Mouse (Mus musculus): ENCODE data around the gene Calm4. TPM values are rescaled to one million over a fixed set of nuclear protein-coding genes. Genes with fewer than 3 reads are reported as not detected.
A peak's percentile ranks its signal among the peaks of the same experiment; 100 is the strongest.

Gene Calm4
- polyA plus RNA-seq, 1 experiment: 0.05 TPM

- Histone ChIP-seq H3K79me2 (ENCODE audit: control insufficient read depth, insufficient read depth) (no peaks in the 10 kb centered on the region), H3K4me2 (ENCODE audit: low read depth) (no peak overlapping the region), H3K4me3 (no peak overlapping the region), H3ac (ENCODE audit: control insufficient read depth, insufficient read length) (no peak overlapping the region), H3K36me3 (ENCODE audit: control insufficient read depth, insufficient read depth) (no peaks in the 10 kb centered on the region), H3K27me3 (ENCODE audit: control insufficient read depth, insufficient read depth, insufficient read length) (no peaks in the 10 kb centered on the region)
- TF ChIP-seq MYOG (IDR thresholded peaks at IDR 0.05; ENCODE audit: control insufficient read depth in 1 of 3, insufficient read depth in 1 of 3, insufficient read length in 2 of 3, low read depth in 2 of 3) (no peak), TCF12 (IDR thresholded peaks at IDR 0.05; ENCODE audit: insufficient read depth, poor library complexity, severe bottlenecking) (no peak), POLR2AphosphoS2 (IDR thresholded peaks at IDR 0.05; ENCODE audit: insufficient read length, low read depth) (no peak), MAX (IDR thresholded peaks at IDR 0.05; ENCODE audit: low read depth) (no peak), CEBPB (IDR thresholded peaks at IDR 0.05; ENCODE audit: insufficient read depth, poor library complexity, severe bottlenecking) (no peak), TCF3 (IDR thresholded peaks at IDR 0.05; ENCODE audit: insufficient read length, low read depth) (no peak), MYOD1 (IDR thresholded peaks at IDR 0.05; ENCODE audit: control insufficient read depth in 1 of 3, insufficient read length in 2 of 3, low read depth in 2 of 3) (no peak), POLR2A (IDR thresholded peaks at IDR 0.05; ENCODE audit: insufficient read length, low read depth) (no peak), USF1 (IDR thresholded peaks at IDR 0.05; ENCODE audit: low read depth) (no peak), REST (IDR thresholded peaks at IDR 0.05; ENCODE audit: insufficient read depth, insufficient read length) (no peak), E2F4 (IDR thresholded peaks at IDR 0.05; ENCODE audit: insufficient read depth) (no peak), SRF (IDR thresholded peaks at IDR 0.05; ENCODE audit: control insufficient read depth, insufficient read length, low read depth) (no peak)
Measured at GRCm38 (mm10) chr13:3818740-3819076, 18.8 kb upstream of the Calm4 start.

GRCm38 (mm10) chr13:3822105-3822504, 15.5 kb upstream of the Calm4 start:
- no peak overlapping the region for H3K4me3 ChIP-seq
- H3ac ChIP-seq (ENCODE audit: control insufficient read depth, insufficient read length): no peak overlapping the region
- no peaks in the 10 kb centered on the region for H3K79me2 ChIP-seq (ENCODE audit: control insufficient read depth, insufficient read depth)
- no peaks in the 10 kb centered on the region for H3K27me3 ChIP-seq (ENCODE audit: control insufficient read depth, insufficient read depth, insufficient read length)
- no peaks in the 10 kb centered on the region for H3K36me3 ChIP-seq (ENCODE audit: control insufficient read depth, insufficient read depth)
- TF ChIP-seq POLR2AphosphoS2 (IDR thresholded peaks at IDR 0.05; ENCODE audit: insufficient read length, low read depth): no peak
- TF ChIP-seq MYOG (IDR thresholded peaks at IDR 0.05; ENCODE audit: control insufficient read depth in 1 of 3, insufficient read depth in 1 of 3, insufficient read length in 2 of 3, low read depth in 2 of 3): no peak
- H3K4me2 ChIP-seq (ENCODE audit: low read depth): peak overlapping the region; percentile 45

- Histone ChIP-seq H3ac (ENCODE audit: control insufficient read depth, insufficient read length) (no peak overlapping the region), H3K27me3 (ENCODE audit: control insufficient read depth, insufficient read depth, insufficient read length) (no peaks in the 10 kb centered on the region), H3K36me3 (ENCODE audit: control insufficient read depth, insufficient read depth) (no peaks in the 10 kb centered on the region), H3K4me3 (no peak overlapping the region), H3K79me2 (ENCODE audit: control insufficient read depth, insufficient read depth) (no peaks in the 10 kb centered on the region), H3K4me2 (ENCODE audit: low read depth) (no peak overlapping the region)
- no peak for TF ChIP-seq TCF3 (IDR thresholded peaks at IDR 0.05; ENCODE audit: insufficient read length, low read depth)
- no peak for TF ChIP-seq USF1 (IDR thresholded peaks at IDR 0.05; ENCODE audit: low read depth)
- TF ChIP-seq CEBPB (IDR thresholded peaks at IDR 0.05; ENCODE audit: insufficient read depth, poor library complexity, severe bottlenecking): no peak
- no peak for TF ChIP-seq E2F4 (IDR thresholded peaks at IDR 0.05; ENCODE audit: insufficient read depth)
- TF ChIP-seq REST (IDR thresholded peaks at IDR 0.05; ENCODE audit: insufficient read depth, insufficient read length): no peak
- TF ChIP-seq POLR2AphosphoS2 (IDR thresholded peaks at IDR 0.05; ENCODE audit: insufficient read length, low read depth): no peak
- TF ChIP-seq POLR2A (IDR thresholded peaks at IDR 0.05; ENCODE audit: insufficient read length, low read depth): no peak
- no peak for TF ChIP-seq TCF12 (IDR thresholded peaks at IDR 0.05; ENCODE audit: insufficient read depth, poor library complexity, severe bottlenecking)
- no peak for TF ChIP-seq SRF (IDR thresholded peaks at IDR 0.05; ENCODE audit: control insufficient read depth, insufficient read length, low read depth)
- no peak for TF ChIP-seq MYOD1 (IDR thresholded peaks at IDR 0.05; ENCODE audit: control insufficient read depth in 1 of 3, insufficient read length in 2 of 3, low read depth in 2 of 3)
- no peak for TF ChIP-seq MYOG (IDR thresholded peaks at IDR 0.05; ENCODE audit: control insufficient read depth in 1 of 3, insufficient read depth in 1 of 3, insufficient read length in 2 of 3, low read depth in 2 of 3)
- no peak for TF ChIP-seq MAX (IDR thresholded peaks at IDR 0.05; ENCODE audit: low read depth)
Measured at GRCm38 (mm10) chr13:3825726-3826125, 11.8 kb upstream of the Calm4 start.

GRCm38 (mm10) chr13:3831546-3831945, 6.0 kb upstream of the Calm4 start:
- Histone ChIP-seq H3K36me3 (ENCODE audit: control insufficient read depth, insufficient read depth) (no peaks in the 10 kb centered on the region), H3K4me3 (no peak overlapping the region), H3K79me2 (ENCODE audit: control insufficient read depth, insufficient read depth) (no peaks in the 10 kb centered on the region), H3K27me3 (ENCODE audit: control insufficient read depth, insufficient read depth, insufficient read length) (no peaks in the 10 kb centered on the region), H3ac (ENCODE audit: control insufficient read depth, insufficient read length) (no peak overlapping the region), H3K4me2 (ENCODE audit: low read depth) (no peak overlapping the region)
- TF ChIP-seq TCF3 (IDR thresholded peaks at IDR 0.05; ENCODE audit: insufficient read length, low read depth): no peak

GRCm38 (mm10) chr13:3831994-3832393, 5.6 kb upstream of the Calm4 start:
- no peak overlapping the region for H3K4me2 ChIP-seq (ENCODE audit: low read depth)
- no peaks in the 10 kb centered on the region for H3K27me3 ChIP-seq (ENCODE audit: control insufficient read depth, insufficient read depth, insufficient read length)
- no peaks in the 10 kb centered on the region for H3K36me3 ChIP-seq (ENCODE audit: control insufficient read depth, insufficient read depth)

More at GRCm38 (mm10) chr13:3831994-3832393, 5.6 kb upstream of the Calm4 start:
- H3ac ChIP-seq (ENCODE audit: control insufficient read depth, insufficient read length): no peak overlapping the region
- H3K4me3 ChIP-seq: no peak overlapping the region
- no peaks in the 10 kb centered on the region for H3K79me2 ChIP-seq (ENCODE audit: control insufficient read depth, insufficient read depth)
- TF ChIP-seq E2F4 (IDR thresholded peaks at IDR 0.05; ENCODE audit: insufficient read depth) (no peak), MAX (IDR thresholded peaks at IDR 0.05; ENCODE audit: low read depth) (no peak), TCF3 (IDR thresholded peaks at IDR 0.05; ENCODE audit: insufficient read length, low read depth) (no peak), MYOG (IDR thresholded peaks at IDR 0.05; ENCODE audit: control insufficient read depth in 1 of 3, insufficient read depth in 1 of 3, insufficient read length in 2 of 3, low read depth in 2 of 3) (no peak), REST (IDR thresholded peaks at IDR 0.05; ENCODE audit: insufficient read depth, insufficient read length) (no peak), USF1 (IDR thresholded peaks at IDR 0.05; ENCODE audit: low read depth) (no peak), POLR2AphosphoS2 (IDR thresholded peaks at IDR 0.05; ENCODE audit: insufficient read length, low read depth) (no peak), POLR2A (IDR thresholded peaks at IDR 0.05; ENCODE audit: insufficient read length, low read depth) (no peak), CEBPB (IDR thresholded peaks at IDR 0.05; ENCODE audit: insufficient read depth, poor library complexity, severe bottlenecking) (no peak), SRF (IDR thresholded peaks at IDR 0.05; ENCODE audit: control insufficient read depth, insufficient read length, low read depth) (no peak), TCF12 (IDR thresholded peaks at IDR 0.05; ENCODE audit: insufficient read depth, poor library complexity, severe bottlenecking) (no peak), MYOD1 (IDR thresholded peaks at IDR 0.05; ENCODE audit: control insufficient read depth in 1 of 3, insufficient read length in 2 of 3, low read depth in 2 of 3) (no peak)
